ENCODE assay signal across 8 mouse cellular contexts in genomic region chr8:54078121-54078440, GRCm38 (mm10). TPM values are rescaled to one million over a fixed set of nuclear protein-coding genes. Genes with fewer than 3 reads are reported as not detected.
A peak's percentile ranks its signal among the peaks of the same experiment; 100 is the strongest.
DNase-seq lines count a peak whose midpoint lies in the region; ATAC-seq and TF ChIP-seq lines count a peak whose summit lies in the region.

No protein-coding gene starts in this region.

- 5% methylated on average over 1 of the region's 1 CpGs for WGBS in intestine, embryonic 14.5 days

- H3K36me3 ChIP-seq in testis, adult 2 months (ENCODE audit: control insufficient read depth, insufficient read depth, low read length): no peaks in the 10 kb centered on the region
- H3K36me3 ChIP-seq in intestine, embryonic 14.5 days (ENCODE audit: control insufficient read depth, insufficient read depth, low read length): no peaks in the 10 kb centered on the region

- H3K27me3 ChIP-seq in testis, adult 2 months (ENCODE audit: control insufficient read depth, insufficient read depth, low read length): no peaks in the 10 kb centered on the region
- no peaks in the 10 kb centered on the region for H3K27me3 ChIP-seq in intestine, embryonic 14.5 days (replicated peaks; ENCODE audit: control insufficient read depth, insufficient read depth, low read length)

- no peaks in the 10 kb centered on the region for H3K9me3 ChIP-seq in intestine, embryonic 14.5 days (ENCODE audit: control insufficient read depth, low read length)

- H3K27ac ChIP-seq in testis, adult 2 months (ENCODE audit: control insufficient read depth, insufficient read depth, low read depth, low read length): no peak overlapping the region
- peak overlapping the region; percentile 11 for H3K27ac ChIP-seq in intestine, embryonic 14.5 days (ENCODE audit: low read depth)

- peak overlapping the region; percentile 70 for H3K4me2 ChIP-seq in intestine, embryonic 14.5 days (ENCODE audit: low read length)

- H3K9ac ChIP-seq in intestine, embryonic 14.5 days (ENCODE audit: low read length): peak overlapping the region; percentile 72

- H3K4me1 ChIP-seq in testis, adult 2 months (ENCODE audit: control insufficient read depth, insufficient read depth, low read length): peaks cover 6% of the 10 kb centered on the region
- H3K4me1 ChIP-seq in intestine, embryonic 14.5 days (replicated peaks; ENCODE audit: control insufficient read depth, insufficient read depth, low read length): peaks cover 4% of the 10 kb centered on the region; the same call in 1 of the 2 replicates

- 0 out of 2 replicates have a peak, but pooled peaks have one; percentile 2 for ATAC-seq in intestine, embryonic 14.5 days (replicated peaks; ENCODE audit: low FRiP score, low TSS enrichment, low read depth)

- no peak for TF ChIP-seq CTCF in testis, adult 2 months (IDR thresholded peaks at IDR 0.05; ENCODE audit: control insufficient read depth, insufficient read depth, insufficient replicate concordance, low read depth, low read length)

- DNase-seq in adrenal gland, postnatal 14 days: peak; percentile 28
- no peak for DNase-seq in adrenal gland, adult (ENCODE audit: inconsistent age in 2 of 2, low spot score in 1 of 2)
- no peak for DNase-seq in testis, postnatal 10 days (ENCODE audit: low spot score)
- no peak for DNase-seq in intestine, embryonic 14.5 days (ENCODE audit: low spot score)
- peak; percentile 15 for DNase-seq in lung, postnatal 10 days
- no peak for DNase-seq in thymus, postnatal 0 days (ENCODE audit: low spot score)
- no peak for DNase-seq in spleen, adult 12 weeks (ENCODE audit: low spot score)

- TF ChIP-seq POLR2A in testis, adult 2 months (IDR thresholded peaks at IDR 0.05; ENCODE audit: control insufficient read depth, low read depth, low read length): no peak

- H3K4me3 ChIP-seq in testis, adult 2 months (ENCODE audit: control insufficient read depth, low read depth, low read length): peak overlapping the region; percentile 64; the same call in 1 of the 2 replicates
- H3K4me3 ChIP-seq in intestine, embryonic 14.5 days (ENCODE audit: low read depth, low read length): peak overlapping the region; percentile 72

RNA-seq across cellular contexts. Expression of gene Vegfc, which starts 0.7 kb away (rescaled TPM):
- 7.1 and 7.9 TPM in 2 replicates for total RNA-seq in adrenal gland, postnatal 14 days (2021)
- 0.31 and 0.48 TPM in 2 replicates for polyA plus RNA-seq in testis, adult 2 months (2012; rRNA removed)
- polyA plus RNA-seq in intestine, embryonic 14.5 days (2014; fragmentation: Nextera tagmentation; extraction: Ambion mirVana): 5.9 and 8.8 TPM in 2 replicates
- 0.99 and 1.1 TPM in 2 replicates for polyA plus RNA-seq in thymus, postnatal 0 days (2015; fragmentation: Nextera tagmentation; extraction: Ambion mirVana)

Comparison
In these comparisons a context has a peak if more than half of its experiments do, and no peak if none do; other contexts are left out.
1. DNase-seq: peak in adrenal gland, postnatal 14 days (single experiment) and lung, postnatal 10 days (single experiment); none in adrenal gland, adult (0 of 2), testis, postnatal 10 days (single experiment), intestine, embryonic 14.5 days (single experiment), thymus, postnatal 0 days (single experiment) and spleen, adult 12 weeks (single experiment).